In genomic region chr11:59450230-59450771, GRCm38 (mm10) we compare ENCODE assay signal across 7 mouse cellular contexts. TPM values are rescaled to one million over a fixed set of nuclear protein-coding genes. Genes with fewer than 3 reads are reported as not detected.
DNase-seq lines count a peak whose midpoint lies in the region; ATAC-seq and TF ChIP-seq lines count a peak whose summit lies in the region.

No protein-coding gene starts in this region.

- peak overlapping the region; percentile 89 for H3K27ac ChIP-seq in kidney, embryonic 15.5 days
- peak overlapping the region; percentile 71 for H3K27ac ChIP-seq in MEL (ENCODE audit: control insufficient read depth, low read depth, low read length)
- H3K27ac ChIP-seq in embryonic facial prominence, embryonic 12.5 days, result peak overlapping the region; percentile 83
- peak overlapping the region; percentile 80 for H3K27ac ChIP-seq in intestine, embryonic 15.5 days

- no peak for TF ChIP-seq RAD21 in MEL (IDR thresholded peaks at IDR 0.05; ENCODE audit: low read depth, low read length)

- peak overlapping the region; percentile 78 for H3K9ac ChIP-seq in kidney, embryonic 15.5 days
- H3K9ac ChIP-seq in MEL (ENCODE audit: control insufficient read depth, low read depth, low read length, poor library complexity, severe bottlenecking), result peak overlapping the region; percentile 92
- peak overlapping the region; percentile 82 for H3K9ac ChIP-seq in embryonic facial prominence, embryonic 12.5 days
- peak overlapping the region; percentile 83 for H3K9ac ChIP-seq in intestine, embryonic 15.5 days

- TF ChIP-seq CTCF in MEL (IDR thresholded peaks at IDR 0.05 in 2 of 3, conservative IDR thresholded peaks at IDR 0.05 in 1 of 3; ENCODE audit: control insufficient read depth in 1 of 3, insufficient read depth in 1 of 3, low read depth in 2 of 3, low read length in 3 of 3, poor library complexity in 1 of 3, severe bottlenecking in 1 of 3), result no peak

- H3K79me2 ChIP-seq in MEL (ENCODE audit: control insufficient read depth, insufficient read depth, low read length, poor library complexity), result peaks cover 14% of the 10 kb centered on the region

- ATAC-seq in kidney, embryonic 15.5 days (replicated peaks; ENCODE audit: low FRiP score), result peak; percentile 77
- peak; percentile 45; the same call in 1 of the 2 replicates for ATAC-seq in embryonic facial prominence, embryonic 12.5 days (ENCODE audit: insufficient number of reproducible peaks, insufficient read depth, low FRiP score, low TSS enrichment)
- peak; percentile 83 for ATAC-seq in intestine, embryonic 15.5 days
- peak; percentile 62 for ATAC-seq in megakaryocyte-erythroid progenitor cell, adult 5-6 weeks (replicated peaks; ENCODE audit: low FRiP score, low TSS enrichment, poor library complexity, severe bottlenecking)

- TF ChIP-seq EP300 in MEL (IDR thresholded peaks at IDR 0.05; ENCODE audit: low read depth in 1 of 2, low read length in 2 of 2), result no peak

- H3K36me3 ChIP-seq in kidney, embryonic 15.5 days, result peaks cover 38% of the 10 kb centered on the region
- H3K36me3 ChIP-seq in MEL (ENCODE audit: control insufficient read depth in 1 of 2, insufficient read depth in 2 of 2, low read length in 2 of 2), result peaks cover 7 to 9% of the 10 kb centered on the region in 2 experiments
- H3K36me3 ChIP-seq in embryonic facial prominence, embryonic 12.5 days, result peaks cover 35% of the 10 kb centered on the region
- peaks cover 11% of the 10 kb centered on the region for H3K36me3 ChIP-seq in intestine, embryonic 15.5 days

- H3K4me2 ChIP-seq in kidney, embryonic 15.5 days, result peak overlapping the region; percentile 82
- H3K4me2 ChIP-seq in embryonic facial prominence, embryonic 12.5 days (replicated peaks), result peak overlapping the region; percentile 91
- peak overlapping the region; percentile 83 for H3K4me2 ChIP-seq in intestine, embryonic 15.5 days (replicated peaks)

- 0% methylated on average over 38 of the region's 38 CpGs for WGBS in kidney, embryonic 15.5 days
- under 1% methylated on average over 38 of the region's 38 CpGs for WGBS in embryonic facial prominence, embryonic 12.5 days
- WGBS in intestine, embryonic 15.5 days, result under 1% methylated on average over 38 of the region's 38 CpGs

- DNase-seq in kidney, postnatal 25 days, result no peak
- DNase-seq in MEL (ENCODE audit: low read depth, low spot score), result peak; percentile 78
- peak; percentile 77 for DNase-seq in thymus, postnatal 4 days

- H3K4me1 ChIP-seq in kidney, embryonic 15.5 days, result peaks cover 25% of the 10 kb centered on the region
- H3K4me1 ChIP-seq in MEL (ENCODE audit: control insufficient read depth in 1 of 2, insufficient read depth in 2 of 2, low read length in 2 of 2), result peaks cover 3 to 16% of the 10 kb centered on the region in 2 experiments; a peak in 3 of 4 replicates
- H3K4me1 ChIP-seq in embryonic facial prominence, embryonic 12.5 days, result peaks cover 25% of the 10 kb centered on the region
- H3K4me1 ChIP-seq in intestine, embryonic 15.5 days (replicated peaks), result peaks cover 19% of the 10 kb centered on the region

- no peaks in the 10 kb centered on the region for H3K9me3 ChIP-seq in kidney, embryonic 15.5 days (replicated peaks)
- H3K9me3 ChIP-seq in MEL (replicated peaks; ENCODE audit: insufficient read depth, low read length), result no peaks in the 10 kb centered on the region
- no peaks in the 10 kb centered on the region for H3K9me3 ChIP-seq in embryonic facial prominence, embryonic 12.5 days
- no peaks in the 10 kb centered on the region for H3K9me3 ChIP-seq in intestine, embryonic 15.5 days

- H3K27me3 ChIP-seq in kidney, embryonic 15.5 days, result no peaks in the 10 kb centered on the region
- no peaks in the 10 kb centered on the region for H3K27me3 ChIP-seq in MEL (ENCODE audit: control insufficient read depth in 1 of 2, insufficient read depth in 2 of 2, low read length in 2 of 2)
- no peaks in the 10 kb centered on the region for H3K27me3 ChIP-seq in embryonic facial prominence, embryonic 12.5 days
- no peaks in the 10 kb centered on the region for H3K27me3 ChIP-seq in intestine, embryonic 15.5 days (replicated peaks)

- TF ChIP-seq POLR2A in MEL (IDR thresholded peaks at IDR 0.05; ENCODE audit: control insufficient read depth in 1 of 2, insufficient read depth in 1 of 2, low read depth in 1 of 2, low read length in 2 of 2, poor library complexity in 1 of 2), result peak in 1 of 2 experiments; percentile 67; a peak in 1 of 4 replicates

- peak overlapping the region; percentile 59 for H3K4me3 ChIP-seq in kidney, embryonic 15.5 days (replicated peaks)
- peak overlapping the region; percentile 87 to 95 for H3K4me3 ChIP-seq in MEL (ENCODE audit: control insufficient read depth in 1 of 2, insufficient read depth in 1 of 2, low read depth in 2 of 2, low read length in 2 of 2)
- H3K4me3 ChIP-seq in embryonic facial prominence, embryonic 12.5 days, result peak overlapping the region; percentile 90
- peak overlapping the region; percentile 82 for H3K4me3 ChIP-seq in intestine, embryonic 15.5 days (replicated peaks)

TF ChIP-seq in MEL, 35 proteins besides CTCF, POLR2A, EP300 and RAD21:
- TF ChIP-seq MYC (IDR thresholded peaks at IDR 0.05; ENCODE audit: low read depth, low read length) (peak; percentile 12; the same call in 1 of the 2 replicates), CHD1 (IDR thresholded peaks at IDR 0.05; ENCODE audit: low read depth, low read length) (peak; percentile 76; the same call in 1 of the 2 replicates), USF1 (IDR thresholded peaks at IDR 0.05; ENCODE audit: low read depth, low read length) (no peak), CHD2 (IDR thresholded peaks at IDR 0.05; ENCODE audit: low read length) (no peak), MAX (IDR thresholded peaks at IDR 0.05; ENCODE audit: low read length) (peak; percentile 61), MAZ (IDR thresholded peaks at IDR 0.05; ENCODE audit: low read depth, low read length) (no peak), TBP (IDR thresholded peaks at IDR 0.05; ENCODE audit: low read depth, low read length) (no peak)

RNA-seq across cellular contexts. Expression of gene Jmjd4, which starts 0.5 kb away (rescaled TPM):
- polyA plus RNA-seq in kidney, embryonic 15.5 days (2015; fragmentation: Nextera tagmentation; extraction: Ambion mirVana), result 13.7 and 13.9 TPM in 2 replicates
- total RNA-seq in MEL (2012; rRNA removed), result 14.3 and 18.1 TPM in 2 replicates
- 10 to 100 TPM in 1 of 2 experiments, not detected in 1; 14.5 TPM for polyA plus RNA-seq in MEL (2012; ENCODE audit: insufficient read depth in 1 of 2, insufficient read length in 2 of 2, low read depth in 1 of 2, low replicate concordance in 2 of 2, missing spikeins in 1 of 2)
- polyA plus RNA-seq in embryonic facial prominence, embryonic 12.5 days (2016; fragmentation: Nextera tagmentation; extraction: Ambion mirVana), result 18.8 and 19.3 TPM in 2 replicates
- polyA plus RNA-seq in intestine, embryonic 15.5 days (2015; fragmentation: Nextera tagmentation; extraction: Ambion mirVana), result 9.3 and 9.4 TPM in 2 replicates
- total RNA-seq in megakaryocyte-erythroid progenitor cell, adult 5-6 weeks (2014; fragmentation: Nextera tagmentation), result 10.2 and 12.8 TPM in 2 replicates
- total RNA-seq in megakaryocyte-erythroid progenitor cell, adult 5-6 weeks (2017), result 7.4 and 10.3 TPM in 2 replicates

RNA-seq across cellular contexts. Expression of gene Snap47, which starts 0.7 kb away (rescaled TPM):
- 111 and 112 TPM in 2 replicates for polyA plus RNA-seq in kidney, embryonic 15.5 days (2015; fragmentation: Nextera tagmentation; extraction: Ambion mirVana)
- 51.0 and 54.1 TPM in 2 replicates for total RNA-seq in MEL (2012; rRNA removed)
- 10 to 100 TPM in 1 of 2 experiments, not detected in 1; 57.9 TPM for polyA plus RNA-seq in MEL (2012; ENCODE audit: insufficient read depth in 1 of 2, insufficient read length in 2 of 2, low read depth in 1 of 2, low replicate concordance in 2 of 2, missing spikeins in 1 of 2)
- polyA plus RNA-seq in embryonic facial prominence, embryonic 12.5 days (2016; fragmentation: Nextera tagmentation; extraction: Ambion mirVana), result 157 and 169 TPM in 2 replicates
- polyA plus RNA-seq in intestine, embryonic 15.5 days (2015; fragmentation: Nextera tagmentation; extraction: Ambion mirVana), result 78.1 and 82.9 TPM in 2 replicates
- 8.7 and 11.5 TPM in 2 replicates for total RNA-seq in megakaryocyte-erythroid progenitor cell, adult 5-6 weeks (2014; fragmentation: Nextera tagmentation)
- 9.0 and 9.6 TPM in 2 replicates for total RNA-seq in megakaryocyte-erythroid progenitor cell, adult 5-6 weeks (2017)

RNA-seq across cellular contexts. Expression of gene Zfp867, which starts 22.0 kb away (rescaled TPM):
- polyA plus RNA-seq in kidney, embryonic 15.5 days (2015; fragmentation: Nextera tagmentation; extraction: Ambion mirVana), result 7.1 and 8.2 TPM in 2 replicates
- 0.12 TPM in 1 of 2 replicates, not detected in the other for total RNA-seq in MEL (2012; rRNA removed)
- polyA plus RNA-seq in MEL (2012; ENCODE audit: insufficient read depth in 1 of 2, insufficient read length in 2 of 2, low read depth in 1 of 2, low replicate concordance in 2 of 2, missing spikeins in 1 of 2), result 1 to 10 TPM in 1 of 2 experiments, not detected in 1; 1.3 TPM
- polyA plus RNA-seq in embryonic facial prominence, embryonic 12.5 days (2016; fragmentation: Nextera tagmentation; extraction: Ambion mirVana), result 8.7 and 10.1 TPM in 2 replicates
- polyA plus RNA-seq in intestine, embryonic 15.5 days (2015; fragmentation: Nextera tagmentation; extraction: Ambion mirVana), result 4.7 and 5.3 TPM in 2 replicates
- 2.0 and 2.6 TPM in 2 replicates for total RNA-seq in megakaryocyte-erythroid progenitor cell, adult 5-6 weeks (2014; fragmentation: Nextera tagmentation)
- 2.2 and 2.7 TPM in 2 replicates for total RNA-seq in megakaryocyte-erythroid progenitor cell, adult 5-6 weeks (2017)

Comparison
In these comparisons a context has a peak if more than half of its experiments do, and no peak if none do; other contexts are left out.
1. DNase-seq: peak in MEL (single experiment) and thymus, postnatal 4 days (single experiment); none in kidney, postnatal 25 days (0 of 2).
2. Peak in every context shown above with its lines, with median percentiles within 50 percentile points of each other: ATAC-seq, H3K27ac ChIP-seq, H3K4me2 ChIP-seq, H3K4me3 ChIP-seq and H3K9ac ChIP-seq.